Mouse (Mus musculus) effector memory CD4-positive, alpha-beta T cell, adult 7 months (primary cell): ENCODE measurements around the gene Enam. TPM values are rescaled to one million over a fixed set of nuclear protein-coding genes. Genes with fewer than 3 reads are reported as not detected.

Experiments
- polyA plus RNA-seq: library from polyadenylated mRNA; unstranded; fragments of 100-300 nt; shearing (Covaris generic); gene quantifications from one replicate; pipeline ENCODE4 v1.2.1, GENCODE M21; 2017

Gene Enam
- not detected for polyA plus RNA-seq

DNA sequence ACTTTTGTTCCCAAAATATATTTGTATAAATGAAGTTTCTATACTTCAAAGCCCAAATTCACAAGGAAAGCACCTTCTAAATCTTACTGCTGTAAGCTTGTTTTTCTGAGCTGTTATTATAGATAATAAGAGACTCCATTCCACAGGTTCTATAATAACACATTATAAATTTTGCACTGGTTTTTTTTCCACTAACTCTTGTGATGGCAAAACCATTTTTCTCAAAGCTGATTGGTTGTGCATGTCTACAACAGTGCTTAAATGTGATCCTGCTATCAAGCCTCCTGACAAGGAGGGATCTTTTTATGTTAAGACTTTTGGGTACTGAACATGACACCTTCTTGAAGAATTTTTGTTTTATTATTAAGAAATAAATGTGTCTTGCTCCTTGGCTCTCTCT, at the start of gene Enam:
TSS of gene Enam (plus strand) at position 301 of the 400 bp plus-strand sequence.

DNA sequence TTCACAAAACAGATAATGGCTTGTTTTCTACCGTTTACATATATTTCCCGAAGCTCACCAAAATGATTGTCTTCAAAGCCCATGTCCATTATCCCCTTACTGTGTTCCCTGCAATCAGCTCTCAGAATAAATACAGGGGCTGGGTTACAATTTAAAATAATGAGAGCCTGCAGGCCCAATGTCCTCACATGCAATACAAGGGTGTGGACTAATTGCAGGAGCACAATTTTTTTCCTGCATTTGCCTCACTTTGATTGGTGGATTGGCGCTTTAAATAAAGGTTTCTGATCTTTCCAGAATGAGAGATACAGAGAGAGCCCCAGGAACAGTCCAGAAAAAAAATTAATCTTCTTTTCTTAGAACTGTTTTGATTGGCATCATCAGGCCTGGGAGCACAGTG, 32.1 kb upstream of the Enam start, which contains the start of gene Ambn:
TSS of gene Ambn (plus strand) at position 301 of the 400 bp plus-strand sequence.

DNA sequence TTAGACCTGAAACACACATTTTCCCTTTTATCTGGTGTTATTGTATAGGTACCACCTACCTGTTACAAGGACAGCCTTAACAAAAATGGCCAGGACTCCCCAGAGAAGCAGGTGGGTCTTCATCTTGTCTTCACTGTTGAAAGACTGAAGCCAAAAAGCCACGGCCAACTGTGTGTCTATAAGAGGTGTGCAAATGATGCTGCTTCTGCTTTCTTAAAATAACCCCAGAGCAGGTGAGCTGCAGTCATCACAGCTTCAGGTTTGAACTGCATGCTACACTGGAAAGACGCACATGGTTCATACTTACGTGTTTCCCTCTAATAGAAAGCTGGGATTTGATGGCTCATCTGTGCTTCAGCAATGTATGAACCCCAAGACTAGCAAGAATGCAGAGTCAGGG, 39.9 kb downstream of the Enam start, which contains the start of gene Jchain:
TSS of gene Jchain (minus strand) at position 235 of the 400 bp plus-strand sequence.

DNA sequence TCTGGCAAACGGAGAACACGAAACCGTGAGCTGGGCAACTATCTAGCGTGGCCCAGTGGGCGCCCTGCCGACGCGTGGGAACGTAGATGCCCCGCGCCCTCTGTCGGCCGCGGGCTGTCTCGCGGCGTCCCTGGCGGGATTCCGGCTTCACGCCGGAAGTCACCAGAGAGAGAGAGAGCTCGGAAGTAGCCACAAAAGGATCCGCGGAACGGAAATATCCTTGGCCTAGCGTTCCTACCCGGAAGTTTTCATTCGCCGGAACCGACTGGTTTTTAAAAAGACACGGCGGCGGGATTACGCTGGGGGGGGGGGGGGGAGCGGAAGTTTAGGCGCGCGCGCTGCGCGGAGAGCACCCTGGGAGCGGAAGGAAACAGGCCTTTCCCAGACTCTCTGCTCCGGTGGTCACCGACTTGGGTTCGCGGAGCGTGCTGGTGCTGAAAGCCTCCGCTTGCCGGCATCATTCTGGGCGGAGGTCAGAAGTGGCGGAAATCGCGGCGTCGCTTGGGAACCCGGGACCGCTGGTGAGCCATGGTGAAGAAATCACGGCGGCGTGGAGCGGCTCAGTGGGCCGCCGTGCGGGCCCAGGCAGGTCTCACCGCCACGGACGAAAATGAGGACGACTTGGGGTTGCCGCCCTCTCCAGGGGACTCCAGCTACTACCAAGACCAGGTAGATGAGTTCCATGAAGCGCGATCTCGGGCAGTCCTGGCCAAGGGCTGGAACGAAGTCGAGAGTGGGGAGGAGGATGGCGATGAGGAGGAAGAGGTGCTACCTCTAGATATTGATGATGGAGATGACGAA, 66.5 kb downstream of the Enam start, which contains the start of gene Utp3:
TSS of gene Utp3 (plus strand) at position 377 of the 801 bp plus-strand sequence.

Other genes with a start within 250 kb of the Enam start
- gene Gm7714, start 219.1 kb upstream of the Enam start, polyA plus RNA-seq = not detected
- gene Prol1, start 170.7 kb upstream of the Enam start, polyA plus RNA-seq = not detected
- gene Amtn, start 111.9 kb upstream of the Enam start, polyA plus RNA-seq = not detected
- not detected for gene Ambn, start 32.0 kb upstream of the Enam start, polyA plus RNA-seq
- gene Jchain, start 39.9 kb downstream of the Enam start, polyA plus RNA-seq = 0.32 TPM
- gene Utp3, start 66.5 kb downstream of the Enam start, polyA plus RNA-seq = 74.7 TPM
- gene Rufy3, start 77.1 kb downstream of the Enam start, polyA plus RNA-seq = 6.4 TPM
- 30.7 TPM for gene Grsf1, start 188.2 kb downstream of the Enam start, polyA plus RNA-seq
- gene Mob1b, start 232.9 kb downstream of the Enam start, polyA plus RNA-seq = 11.7 TPM